Mouse (Mus musculus): ENCODE data around the gene 4430402I18Rik. TPM values are rescaled to one million over a fixed set of nuclear protein-coding genes. Genes with fewer than 3 reads are reported as not detected.
"Not testable (repeated sequence)": the region's sequence is repeated elsewhere in the genome, so short reads cannot be mapped to it uniquely, and the experiment has no call there.

4430402I18Rik gene
- total RNA-seq (2022): 10 to 100 TPM; 26.9 to 31.3 (median 29.9) TPM

GRCm38 (mm10) chr19:28967652-28968051, at the start of gene 4430402I18Rik:
Gene 4430402I18Rik, minus strand, starts transcription at chr19:28967800.
- DNase-seq (ENCODE audit: low spot score): no peak

- no peak for DNase-seq (ENCODE audit: low spot score)
These were observed 49.2 kb upstream of the 4430402I18Rik start for GRCm38 (mm10) chr19:29016786-29017185.

- DNase-seq (ENCODE audit: low spot score): no peak
These were observed 48.7 kb upstream of the 4430402I18Rik start for GRCm38 (mm10) chr19:29016204-29016765.

DNA sequence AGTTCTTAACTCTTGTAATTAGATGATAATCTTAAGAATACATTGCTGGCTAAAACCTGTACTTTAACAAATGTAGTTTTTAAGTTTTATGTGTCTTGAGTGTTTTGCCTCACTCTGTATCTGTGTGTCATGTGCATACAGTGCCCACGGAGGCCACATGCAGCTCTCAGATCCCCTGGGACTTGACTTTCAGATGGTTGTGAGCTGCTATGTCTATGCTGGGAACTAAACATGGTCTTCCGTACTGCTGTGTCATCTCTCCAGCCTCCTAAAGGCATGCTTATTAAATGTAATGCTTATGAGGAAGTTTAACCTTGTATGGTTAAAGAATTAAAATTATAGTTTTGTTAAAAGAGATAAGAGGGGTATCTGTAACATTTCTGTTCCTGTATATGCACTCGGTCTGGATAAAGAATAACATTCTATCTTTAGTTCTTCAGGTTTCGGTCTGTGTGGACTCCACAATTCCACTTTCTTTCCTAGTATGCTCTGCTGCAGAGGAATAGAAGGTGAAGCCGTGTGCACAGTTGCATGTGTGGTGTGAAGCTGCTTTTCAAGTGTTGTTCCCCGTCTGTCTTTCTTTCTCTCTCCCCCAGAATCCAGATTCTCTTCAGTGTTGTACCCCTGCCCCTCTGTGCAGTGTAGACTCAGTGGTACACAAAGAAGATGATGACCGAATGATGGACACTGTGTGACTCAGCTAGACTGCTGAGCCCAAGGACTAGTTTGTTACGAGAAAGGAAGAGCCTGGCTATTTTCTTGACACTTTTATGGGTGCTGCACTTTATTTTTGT, 48.0 kb upstream of the 4430402I18Rik start:
- no peak for DNase-seq (ENCODE audit: low spot score)

DNA sequence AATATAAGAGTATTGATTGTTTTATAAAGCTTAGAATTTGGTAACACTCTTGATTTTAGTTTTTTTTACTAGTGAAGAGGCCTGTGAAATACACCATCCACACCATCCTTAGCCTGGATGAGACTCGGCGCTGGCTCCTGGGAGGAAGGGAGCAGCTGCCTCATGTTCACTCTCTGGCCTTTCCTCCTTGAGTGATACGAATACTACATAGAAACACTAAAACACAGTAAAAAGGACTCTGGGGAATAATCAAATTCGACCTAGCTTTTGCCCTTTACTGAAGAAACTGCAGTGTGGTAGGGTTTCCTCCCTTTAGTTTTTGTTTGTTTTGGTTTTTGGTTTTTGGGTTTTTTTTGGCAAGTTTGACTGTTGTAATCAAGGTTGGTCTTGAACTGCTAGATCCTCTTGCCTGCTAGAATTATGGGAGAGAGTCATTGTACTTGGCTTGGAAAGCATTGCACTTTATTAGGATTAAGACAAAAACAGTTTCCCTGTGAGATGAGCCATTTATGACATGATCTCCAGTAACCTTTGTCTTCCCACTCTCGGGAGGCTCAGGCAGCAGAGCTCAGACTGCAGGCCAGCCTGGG, 47.0 kb upstream of the 4430402I18Rik start:
- no peak for DNase-seq (ENCODE audit: low spot score)

GRCm38 (mm10) chr19:29011355-29011990, 43.9 kb upstream of the 4430402I18Rik start:
- no peak for DNase-seq (ENCODE audit: low spot score)

GRCm38 (mm10) chr19:29009046-29009445, 41.4 kb upstream of the 4430402I18Rik start:
- DNase-seq (ENCODE audit: low spot score): no peak

GRCm38 (mm10) chr19:29008069-29008706, 40.6 kb upstream of the 4430402I18Rik start:
- no peak for DNase-seq (ENCODE audit: low spot score)

- DNase-seq (ENCODE audit: low spot score): not testable (repeated sequence)
These were observed 32.7 kb upstream of the 4430402I18Rik start for GRCm38 (mm10) chr19:29000321-29000720.

DNA sequence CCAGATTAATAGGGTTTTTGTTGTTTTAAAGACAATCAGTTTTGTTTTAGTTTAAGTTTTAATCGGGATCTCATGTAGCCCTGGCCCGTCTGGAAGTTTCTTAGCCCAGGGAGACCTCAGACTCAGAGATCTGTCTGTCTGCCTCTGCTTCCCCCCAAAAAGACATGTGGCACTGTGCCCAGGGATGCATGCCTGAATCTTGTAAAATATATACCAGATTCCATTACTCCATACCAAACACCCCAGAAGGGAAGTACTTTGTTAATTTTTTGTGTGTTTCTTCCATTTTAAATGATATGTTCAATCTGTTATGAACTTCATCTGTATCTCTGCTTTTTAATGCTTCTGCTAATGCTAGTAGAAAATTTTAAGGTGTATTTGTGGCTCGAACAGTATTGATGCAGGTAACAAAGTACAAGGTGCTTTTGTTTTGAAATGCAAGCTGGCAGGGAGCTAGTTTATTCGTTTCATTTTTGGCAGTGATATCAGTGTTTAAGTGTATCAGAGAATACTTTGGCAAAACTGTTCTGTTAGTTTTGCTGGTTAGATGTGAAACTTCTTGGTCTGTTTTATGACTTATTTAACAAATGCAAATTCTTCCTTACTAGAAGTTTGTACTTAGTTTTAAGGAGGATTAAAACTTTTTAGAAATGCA, 30.5 kb upstream of the 4430402I18Rik start:
- no peak for DNase-seq (ENCODE audit: low spot score)

DNA sequence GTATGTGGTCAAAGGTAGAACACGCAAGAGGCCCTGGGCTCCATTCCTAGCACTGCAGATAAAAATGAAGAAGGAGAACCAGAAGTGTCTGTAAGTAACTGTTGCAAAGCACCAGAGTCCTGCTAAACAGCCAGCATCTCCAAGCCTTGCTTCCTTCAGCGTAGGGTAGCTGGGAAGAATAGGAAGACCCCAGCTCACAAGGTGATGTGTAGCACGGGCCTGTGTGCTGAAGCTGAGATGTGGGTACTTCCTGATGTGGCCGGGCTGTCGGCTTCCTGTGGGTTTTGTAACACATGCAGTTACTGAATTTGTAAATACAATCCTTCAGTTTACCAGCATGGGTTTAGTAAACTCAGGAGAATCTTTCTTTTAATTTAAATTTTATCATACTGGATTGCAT, 27.8 kb upstream of the 4430402I18Rik start:
- DNase-seq (ENCODE audit: low spot score): no peak

GRCm38 (mm10) chr19:28994870-28995269, 27.3 kb upstream of the 4430402I18Rik start:
- no peak for DNase-seq (ENCODE audit: low spot score)

- DNase-seq (ENCODE audit: low spot score): no peak
These were observed 23.8 kb upstream of the 4430402I18Rik start for GRCm38 (mm10) chr19:28991391-28991790.

DNA sequence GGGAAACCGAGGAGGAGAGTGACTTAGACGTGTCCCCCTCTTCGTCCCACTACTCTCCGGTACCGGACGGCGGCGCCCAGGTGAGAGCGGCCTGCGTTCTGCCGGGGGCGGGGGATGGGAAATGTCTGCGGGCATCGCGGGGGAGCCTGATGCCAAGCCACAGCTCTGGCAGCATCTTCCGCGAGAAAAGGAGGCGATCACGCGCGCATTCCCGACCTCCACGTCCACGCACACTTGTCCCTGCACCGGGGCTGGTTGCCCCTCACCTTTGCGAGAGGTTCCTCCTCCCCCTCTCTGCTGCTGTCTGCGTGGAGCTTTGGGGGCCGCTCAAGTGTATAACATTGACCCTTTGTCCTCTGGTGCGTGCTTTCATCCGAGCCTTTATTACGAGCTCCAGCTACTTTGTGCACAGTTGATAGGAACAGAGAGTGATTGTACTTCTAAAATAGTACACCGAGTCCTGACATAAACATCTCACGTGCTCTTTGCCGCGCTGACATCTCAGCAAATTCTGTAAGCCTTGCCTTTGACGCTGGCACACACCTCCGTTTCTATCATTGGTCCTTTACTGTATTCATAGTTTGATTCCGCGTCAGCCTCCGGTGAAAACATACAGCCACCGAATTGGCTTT, 23.1 kb upstream of the 4430402I18Rik start:
- DNase-seq (ENCODE audit: low spot score): peak; percentile 55

DNA sequence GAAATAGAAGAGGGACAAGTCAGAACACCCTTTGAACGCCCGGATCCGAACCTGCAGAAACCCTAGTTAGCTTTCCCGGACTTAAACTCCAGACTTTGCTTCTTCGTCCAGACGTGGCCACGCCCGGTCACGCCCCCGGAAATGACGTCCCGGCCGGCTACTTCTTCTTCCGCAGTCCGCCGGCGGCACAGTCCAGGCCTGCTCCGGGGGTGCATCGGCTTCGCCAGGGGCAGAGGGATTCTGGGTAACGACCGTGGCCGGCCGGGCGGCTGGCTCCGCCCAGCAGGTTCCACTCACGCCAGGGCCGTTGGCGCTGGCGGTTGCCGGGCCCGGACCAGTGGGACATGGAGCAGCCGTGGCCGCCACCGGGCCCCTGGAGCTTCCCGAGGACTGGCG, 22.6 kb upstream of the 4430402I18Rik start, which contains the start of gene Cdc37l1:
Gene Cdc37l1, plus strand, starts transcription at position 159 of the 396 bp plus-strand sequence.
- DNase-seq (ENCODE audit: low spot score): peak; percentile 99

DNA sequence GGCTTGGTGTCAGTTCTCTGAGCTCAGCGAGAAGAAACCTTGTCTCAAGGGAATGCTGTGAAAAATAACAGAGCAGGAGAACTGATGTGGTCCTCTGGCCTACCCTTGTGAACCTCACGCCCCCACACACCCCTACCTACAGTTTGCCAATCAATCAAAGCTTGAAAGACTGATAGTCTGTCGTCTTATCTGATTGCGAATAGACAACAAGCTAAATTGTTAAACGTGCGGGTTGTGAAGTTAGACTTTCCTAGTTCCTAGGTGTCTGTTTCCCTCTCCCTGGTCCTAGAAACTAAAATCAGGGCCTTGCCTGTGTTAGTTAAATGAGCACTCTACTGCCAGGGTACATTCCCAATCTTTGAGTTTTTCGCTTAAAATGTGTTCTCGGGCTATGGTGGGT, 21.9 kb upstream of the 4430402I18Rik start:
- DNase-seq (ENCODE audit: low spot score): no peak

DNA sequence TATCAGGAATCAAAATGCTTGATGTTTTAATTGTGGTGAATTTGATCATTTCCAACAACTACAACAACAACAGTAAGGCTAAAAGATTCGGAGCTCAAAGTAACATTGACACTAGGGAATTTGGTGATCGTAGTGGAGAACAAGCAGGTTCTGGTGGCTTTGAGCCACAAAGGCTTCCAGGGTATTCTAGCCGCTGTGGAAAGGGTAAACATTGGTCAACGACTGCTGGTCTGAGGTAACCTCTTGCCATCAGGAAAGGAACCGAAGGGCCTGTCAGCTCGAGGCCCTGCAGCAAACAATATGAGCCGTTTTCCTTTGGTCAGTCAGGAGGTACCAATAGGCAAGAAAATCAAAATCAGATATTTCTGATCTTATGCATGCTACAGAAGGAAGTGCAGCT, 15.0 kb upstream of the 4430402I18Rik start:
- DNase-seq (ENCODE audit: low spot score): no peak

DNA sequence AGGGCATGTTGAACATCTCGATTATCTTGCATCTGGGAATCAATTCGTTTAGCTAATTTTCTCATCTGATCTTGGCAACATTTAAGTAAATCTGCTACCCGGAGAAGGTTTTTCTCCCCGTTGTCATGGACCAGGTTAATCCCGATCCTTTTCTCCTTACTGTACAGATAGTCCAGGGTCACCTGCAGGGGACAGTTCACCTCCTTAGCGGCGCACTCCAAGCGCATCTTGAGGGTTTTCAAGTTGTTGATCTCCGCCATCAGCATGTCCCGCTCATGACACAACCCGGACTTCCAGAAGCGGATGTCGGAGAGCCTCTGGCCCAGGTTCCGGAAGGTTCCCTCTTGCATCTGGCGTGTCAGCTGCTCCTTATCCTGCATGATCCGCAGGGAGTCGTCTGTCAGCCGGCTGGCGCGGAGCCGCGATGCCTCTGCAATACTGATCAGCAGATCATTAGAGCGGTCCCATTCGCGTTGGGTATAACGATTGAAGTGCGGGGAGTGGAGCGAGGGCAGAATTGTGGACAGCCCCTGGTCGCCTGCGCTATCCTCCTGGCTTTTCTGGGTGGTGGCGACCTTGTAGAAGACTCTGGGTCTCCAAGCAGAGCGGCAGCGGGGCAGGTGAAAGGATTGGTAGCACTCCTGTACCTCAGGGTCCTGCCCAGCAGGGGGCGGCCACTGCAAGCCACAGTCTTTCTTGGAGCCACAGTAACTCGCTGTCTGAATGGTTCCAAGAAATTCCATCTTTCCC, 7.4 kb upstream of the 4430402I18Rik start:
- peak; percentile 72 for DNase-seq (ENCODE audit: low spot score)

GRCm38 (mm10) chr19:28970251-28970650, 2.7 kb upstream of the 4430402I18Rik start:
- no peak for DNase-seq (ENCODE audit: low spot score)

GRCm38 (mm10) chr19:28969231-28969630, 1.6 kb upstream of the 4430402I18Rik start:
- no peak for DNase-seq (ENCODE audit: low spot score)

All from heart, adult 8-10 months (tissue).